20 mouse cellular contexts compared by ENCODE assay signal in the genomic region with DNA sequence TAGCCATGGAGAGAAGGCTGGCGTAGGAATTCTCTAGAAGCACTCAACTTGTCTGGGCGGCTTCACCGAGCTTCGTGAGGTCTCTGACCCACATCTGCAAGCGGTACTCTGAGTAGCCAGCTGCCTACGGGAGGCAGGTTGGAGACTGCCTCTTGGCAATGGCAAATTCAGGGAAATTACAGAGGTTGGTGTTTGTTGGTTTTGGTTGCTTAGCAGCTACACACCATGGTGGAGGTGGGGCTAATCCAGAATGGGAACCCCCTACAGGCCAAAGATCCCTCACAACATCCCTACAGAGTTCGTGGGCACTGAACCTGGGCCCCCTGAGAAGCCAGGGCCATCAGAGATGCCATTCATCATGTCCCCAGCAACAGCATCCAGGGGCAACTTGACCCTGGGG. TPM values are rescaled to one million over a fixed set of nuclear protein-coding genes. Genes with fewer than 3 reads are reported as not detected.
"Had no signal": no experiment of that assay in that cellular context is flagged by ENCODE, and none has a peak within 500 bp of the region (broad histone marks: within the 10 kb centered on the region; RNA-seq: fewer than 3 reads in every experiment).

No protein-coding gene starts in this region.

- H3K36me3 ChIP-seq: lung, embryonic 15.5 days; midbrain, embryonic 13.5 days; neural tube, embryonic 15.5 days had no signal

- H3K27ac ChIP-seq: lung, embryonic 15.5 days; macrophage; midbrain, embryonic 13.5 days; neural tube, embryonic 15.5 days had no signal

- H3K4me3 ChIP-seq: lung, embryonic 15.5 days; midbrain, embryonic 13.5 days; neural tube, embryonic 15.5 days had no signal

- DNase-seq: kidney, adult 18-20 months; kidney, postnatal 10 days; left cerebral cortex, postnatal 4 days; lung, postnatal 14 days; right cerebral cortex, adult 18-20 months; right cerebral cortex, postnatal 25 days; thymus, adult 2 months; thymus, postnatal 25 days had no signal

- ATAC-seq: midbrain, embryonic 13.5 days had no signal

- H3K27me3 ChIP-seq: lung, embryonic 15.5 days; midbrain, embryonic 13.5 days; neural tube, embryonic 15.5 days had no signal

- H3K9ac ChIP-seq: lung, embryonic 15.5 days; midbrain, embryonic 13.5 days; neural tube, embryonic 15.5 days had no signal

- H3K4me2 ChIP-seq: lung, embryonic 15.5 days; midbrain, embryonic 13.5 days; neural tube, embryonic 15.5 days had no signal

- H3K9me3 ChIP-seq: lung, embryonic 15.5 days; midbrain, embryonic 13.5 days; neural tube, embryonic 15.5 days had no signal

RNA-seq across cellular contexts. Expression of a gene that starts 6.4 kb away (rescaled TPM):
- total RNA-seq: layer of hippocampus, adult 8-10 months; layer of hippocampus, postnatal 14 days; left cerebral cortex, adult 18-20 months; left cerebral cortex, postnatal 10 days; left cerebral cortex, postnatal 4 days; midbrain, postnatal 0 days had no signal
- polyA plus RNA-seq: lung, embryonic 15.5 days; macrophage; midbrain, embryonic 13.5 days; midbrain, postnatal 0 days; neural tube, embryonic 11.5 days; neural tube, embryonic 15.5 days; testis, adult 2 months; thymus, adult 2 months; urinary bladder, adult 2 months had no signal

RNA-seq across cellular contexts. Expression of a gene that starts 29.4 kb away (rescaled TPM):
- polyA plus RNA-seq: macrophage had no signal
